Mouse (Mus musculus) small intestine, adult 2 months (tissue): ENCODE results near the gene Cep72. TPM values are rescaled to one million over a fixed set of nuclear protein-coding genes. Genes with fewer than 3 reads are reported as not detected.
"Not testable (repeated sequence)": the region's sequence is repeated elsewhere in the genome, so short reads cannot be mapped to it uniquely, and the experiment has no call there.

Source experiments
- H3K27ac ChIP-seq: fragments of 200-500 bp; 2 replicates; pipeline ENCODE4 v1.5.1; 2012; ENCODE audit warnings: low read depth, low read length, control low read depth, inconsistent platforms; ENCODE audit not compliant: insufficient read depth
- H3K27me3 ChIP-seq: fragments of 200-500 bp; 2 replicates; pipeline ENCODE4 v1.6.1; 2012; ENCODE audit warnings: mild to moderate bottlenecking, moderate library complexity, low read length, inconsistent platforms; ENCODE audit not compliant: control insufficient read depth, insufficient read depth
- H3K36me3 ChIP-seq: fragments of 200-500 bp; 2 replicates; pipeline ENCODE4 v1.6.1; 2012; ENCODE audit warnings: mild to moderate bottlenecking, low read length, control low read depth, inconsistent platforms; ENCODE audit not compliant: control insufficient read depth, insufficient read depth
- H3K4me1 ChIP-seq: fragments of 200-500 bp; 2 replicates; pipeline ENCODE4 v1.6.1; 2012; ENCODE audit warnings: low read length, inconsistent platforms, mixed read lengths; ENCODE audit not compliant: control insufficient read depth, insufficient read depth, insufficient read length
- H3K4me3 ChIP-seq: fragments of 200-500 bp; 2 replicates; pipeline ENCODE4 v1.5.1; 2012; ENCODE audit warnings: low read depth, mild to moderate bottlenecking, control low read depth, inconsistent platforms, low read length, moderate library complexity
- CTCF ChIP-seq: fragments of 200-500 bp; IDR thresholded peaks from 2 replicates; pipeline ENCODE4 v1.5.1; 2012; ENCODE audit warnings: low read depth, mild to moderate bottlenecking, control low read depth, inconsistent platforms, low read length, moderate library complexity, mixed read lengths; ENCODE audit not compliant: insufficient replicate concordance, insufficient read length; ENCODE audit errors: extremely low read depth
- POLR2A ChIP-seq: fragments of 200-500 bp; IDR thresholded peaks from 2 replicates; pipeline ENCODE4 v1.6.1; 2012; ENCODE audit warnings: low read depth, mild to moderate bottlenecking, control low read depth, inconsistent platforms, low read length, moderate library complexity
- WGBS: fragments of 180-500 bp; shearing (Covaris S2); methylation state at CpG from one replicate; pipeline ENCODE4 v1.1.7; 2018; 5-methylcytosine and 5-hydroxymethylcytosine counted together
- polyA plus RNA-seq: library from polyadenylated mRNA; depleted of rRNA; stranded (reverse); fragments of >200 nt; gene quantifications from 2 replicates; pipeline ENCODE4 v1.2.3, GENCODE M21; 2012

Cep72 gene
- polyA plus RNA-seq, 1 experiment = 1.4 TPM

DNA sequence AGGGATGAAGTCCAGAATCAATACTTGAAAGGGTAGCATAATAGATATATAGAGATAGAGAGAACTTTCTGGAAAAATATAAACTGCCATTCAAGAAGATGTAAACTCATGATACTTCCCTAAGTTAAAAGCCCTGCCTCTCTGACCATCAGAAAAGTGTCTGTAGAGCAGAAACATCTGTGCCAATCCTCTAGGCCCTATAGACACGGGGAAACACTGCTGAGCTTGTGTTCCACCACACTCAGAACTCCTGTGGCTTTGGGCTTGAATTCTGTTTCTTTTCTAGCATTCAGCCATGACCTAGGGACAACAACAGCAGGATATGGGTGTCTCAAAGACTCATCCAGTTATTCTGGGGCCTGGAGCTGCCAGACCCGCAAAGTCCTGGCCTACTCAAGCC is 33.8 kb upstream of the Cep72 start:
- TF ChIP-seq POLR2A (no peak), CTCF (no peak)
- 78% methylated on average over 2 of the region's 2 CpGs for WGBS
- peaks cover 19% of the 10 kb centered on the region; the same call in 1 of the 2 replicates for H3K4me1 ChIP-seq
- H3K27ac ChIP-seq = no peak overlapping the region
- H3K4me3 ChIP-seq = no peak overlapping the region
- no peaks in the 10 kb centered on the region for H3K36me3 ChIP-seq
- no peaks in the 10 kb centered on the region for H3K27me3 ChIP-seq

DNA sequence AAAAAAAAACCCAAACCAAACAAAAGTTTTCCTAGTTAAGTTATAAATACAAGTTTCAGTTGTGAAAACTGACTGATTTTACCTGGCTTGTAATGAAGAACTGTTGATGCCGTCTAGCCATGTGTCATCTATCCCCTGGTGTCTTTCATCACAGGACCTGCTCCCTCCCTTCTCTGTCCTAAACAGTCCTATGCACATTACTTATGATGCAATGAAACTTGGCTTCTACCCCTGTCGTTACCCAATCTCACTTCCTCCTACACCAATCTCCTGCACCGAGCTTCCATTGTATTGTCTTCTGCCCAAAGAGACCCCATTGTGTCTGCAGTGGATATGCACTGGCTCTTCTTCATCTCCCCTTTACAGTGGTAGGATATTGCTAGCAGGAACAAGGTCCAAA is 28.2 kb upstream of the Cep72 start:
- 38% methylated on average over 3 of the region's 3 CpGs for WGBS
- TF ChIP-seq POLR2A = no peak
- no peak for TF ChIP-seq CTCF
- H3K27me3 ChIP-seq = no peaks in the 10 kb centered on the region
- H3K4me3 ChIP-seq = no peak overlapping the region
- H3K4me1 ChIP-seq = no peaks in the 10 kb centered on the region
- H3K36me3 ChIP-seq = no peaks in the 10 kb centered on the region
- no peak overlapping the region for H3K27ac ChIP-seq

DNA sequence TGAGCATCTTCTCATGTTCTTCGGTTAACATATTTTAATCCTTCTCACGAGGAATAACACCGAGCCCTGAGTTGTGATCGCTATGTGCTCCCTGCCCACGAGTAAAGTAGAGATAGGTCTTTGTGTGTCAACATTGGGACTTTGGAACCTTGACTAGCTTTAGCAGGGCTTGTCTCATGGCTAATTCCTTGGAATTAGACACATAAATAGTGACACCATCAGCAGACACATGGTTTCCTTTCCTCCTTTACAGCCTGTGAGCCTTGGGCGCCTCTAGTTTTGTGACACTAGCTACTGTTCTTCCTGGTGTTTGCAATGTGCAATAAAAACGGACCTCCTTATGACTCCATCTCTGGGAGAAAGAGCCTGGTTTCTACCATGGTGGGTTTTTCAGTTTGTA is 11.3 kb upstream of the Cep72 start:
- 43% methylated on average over 7 of the region's 7 CpGs for WGBS
- TF ChIP-seq CTCF (no peak), POLR2A (no peak)
- no peaks in the 10 kb centered on the region for H3K27me3 ChIP-seq
- peaks cover 6% of the 10 kb centered on the region; the same call in 1 of the 2 replicates for H3K4me1 ChIP-seq
- no peak overlapping the region for H3K27ac ChIP-seq
- no peak overlapping the region for H3K4me3 ChIP-seq
- H3K36me3 ChIP-seq = no peaks in the 10 kb centered on the region

DNA sequence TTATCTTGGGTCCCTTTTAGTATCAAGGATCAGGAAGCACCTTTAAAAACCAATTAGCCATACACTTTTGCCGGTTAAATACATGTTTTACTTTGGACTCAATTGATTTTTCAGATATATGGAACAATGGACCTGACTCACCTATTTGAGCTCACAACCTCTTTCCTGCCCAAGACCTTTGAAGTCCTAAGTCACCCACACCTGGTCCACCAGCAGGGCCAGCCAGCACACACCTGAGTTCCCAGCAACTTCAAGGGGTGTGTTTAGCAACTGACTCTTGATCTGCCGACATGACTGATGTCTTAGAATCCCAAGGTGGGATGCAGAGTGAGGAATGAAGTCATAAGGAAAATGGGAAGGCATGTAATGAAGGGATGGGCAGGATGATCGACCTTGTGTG is 9.6 kb upstream of the Cep72 start:
- peaks cover 6% of the 10 kb centered on the region; the same call in 1 of the 2 replicates for H3K4me1 ChIP-seq
- H3K36me3 ChIP-seq = no peaks in the 10 kb centered on the region
- no peak for TF ChIP-seq POLR2A
- no peak overlapping the region for H3K4me3 ChIP-seq
- 25% methylated on average over 3 of the region's 3 CpGs for WGBS
- no peak overlapping the region for H3K27ac ChIP-seq
- no peaks in the 10 kb centered on the region for H3K27me3 ChIP-seq

DNA sequence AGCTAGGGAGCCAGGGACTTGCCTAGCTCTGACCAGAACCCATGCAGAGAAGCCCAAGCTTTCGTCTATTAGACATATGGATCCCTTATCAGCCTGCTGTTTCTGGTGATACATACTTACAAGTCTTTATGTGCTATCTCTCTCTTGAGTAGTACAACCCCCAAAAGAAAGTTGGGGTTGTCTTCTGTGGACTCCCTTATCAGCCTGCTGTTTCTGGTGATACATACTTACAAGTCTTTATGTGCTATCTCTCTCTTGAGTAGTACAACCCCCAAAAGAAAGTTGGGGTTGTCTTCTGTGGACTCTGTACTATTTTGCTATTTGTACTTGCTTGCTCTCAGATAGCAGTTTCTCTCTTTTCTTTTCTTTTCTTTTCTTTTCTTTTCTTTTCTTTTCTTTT is 9.1 kb upstream of the Cep72 start:
- H3K27ac ChIP-seq, H3K4me3 ChIP-seq, H3K4me1 ChIP-seq, H3K36me3 ChIP-seq, H3K27me3 ChIP-seq: not testable (repeated sequence)
- 36% methylated on average over 1 of the region's 1 CpGs for WGBS

DNA sequence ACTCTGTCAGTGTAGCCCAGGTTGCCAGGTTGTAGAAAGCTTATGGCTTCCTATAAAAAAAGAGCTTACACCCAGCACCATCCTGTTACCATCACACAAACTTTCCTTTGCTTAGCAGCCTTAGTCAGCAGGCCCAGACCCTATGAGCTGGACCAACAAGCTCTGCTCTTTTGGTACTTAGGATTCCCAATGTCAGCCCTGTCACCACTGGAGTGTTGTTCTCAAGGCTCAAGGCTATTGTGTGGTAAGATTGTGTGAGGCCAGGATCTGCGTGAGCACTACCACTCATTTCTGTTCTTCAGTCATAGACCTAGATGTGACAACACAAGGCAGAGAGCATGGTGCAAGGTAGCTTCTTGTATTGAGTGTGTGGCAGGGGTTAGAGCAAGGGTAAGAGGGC is 4.5 kb upstream of the Cep72 start:
- Histone ChIP-seq H3K27ac (no peak overlapping the region), H3K36me3 (no peaks in the 10 kb centered on the region), H3K4me3 (no peak overlapping the region), H3K27me3 (no peaks in the 10 kb centered on the region), H3K4me1 (peaks cover 2% of the 10 kb centered on the region; the same call in 1 of the 2 replicates)
- TF ChIP-seq POLR2A (no peak), CTCF (no peak)
- 98% methylated on average over 1 of the region's 1 CpGs for WGBS

DNA sequence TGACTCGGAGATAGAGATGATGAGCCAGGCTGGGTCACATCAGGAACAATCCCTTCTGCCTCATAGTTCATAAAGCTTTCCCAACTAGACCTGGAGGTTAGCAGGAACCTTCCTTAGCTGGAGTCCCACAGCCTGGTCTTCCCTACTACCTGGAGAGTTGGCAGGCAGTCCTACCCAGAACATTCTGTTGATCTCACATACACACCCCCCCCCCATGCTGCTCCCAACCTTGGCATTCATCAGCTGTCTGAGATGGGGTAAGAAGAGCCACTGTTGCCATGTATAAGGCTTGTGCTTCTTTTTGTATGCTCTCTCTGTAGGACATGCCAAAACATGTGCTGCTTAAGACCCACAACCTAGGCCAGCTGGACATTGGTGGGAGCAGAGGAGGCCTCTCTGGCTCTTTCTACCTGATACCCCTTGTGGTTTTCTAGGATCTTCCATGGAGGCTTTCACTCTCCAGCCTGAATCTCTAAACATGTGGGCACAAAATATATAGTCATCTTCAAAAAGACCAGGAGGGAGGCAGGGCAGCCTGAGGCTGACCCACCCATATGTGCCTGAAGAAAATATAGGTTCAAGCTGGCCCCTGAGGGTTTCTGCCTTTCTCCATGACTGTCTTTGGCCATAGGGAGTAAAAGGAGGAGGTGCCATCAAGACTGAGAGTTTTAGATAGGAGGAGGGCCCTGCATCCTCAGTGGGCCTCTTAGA is 1.4 kb upstream of the Cep72 start:
- TF ChIP-seq POLR2A (no peak), CTCF (no peak)
- Histone ChIP-seq H3K4me3 (no peak overlapping the region), H3K27ac (no peak overlapping the region), H3K4me1 (no peaks in the 10 kb centered on the region), H3K36me3 (no peaks in the 10 kb centered on the region), H3K27me3 (no peaks in the 10 kb centered on the region)
- 87% methylated on average over 1 of the region's 1 CpGs for WGBS
